Mouse (Mus musculus) stomach, embryonic 15.5 days (tissue): ENCODE measurements around the gene Alpk3. TPM values are rescaled to one million over a fixed set of nuclear protein-coding genes. Genes with fewer than 3 reads are reported as not detected.
A peak's percentile ranks its signal among the peaks of the same experiment; 100 is the strongest.

Experiments used
- ATAC-seq: fragments of 200-750 bp; cut with Nextera tagmentation; 2 replicates; pipeline ENCODE4 v1.8.0; 2017; ENCODE audit warnings: low read depth, moderate number of reproducible peaks, moderate TSS enrichment; ENCODE audit not compliant: insufficient read depth, low FRiP score
- H3K27ac ChIP-seq: fragments of 300-500 bp; sonication (generic); 2 replicates; pipeline ENCODE4 v1.5.1; 2015; ENCODE audit warnings: mild to moderate bottlenecking, inconsistent platforms
- H3K27me3 ChIP-seq: fragments of 300-500 bp; sonication (generic); replicated peaks from 2 replicates; pipeline ENCODE4 v1.6.1; 2015; ENCODE audit warnings: inconsistent platforms
- H3K36me3 ChIP-seq: fragments of 300-500 bp; sonication (generic); 2 replicates; pipeline ENCODE4 v1.6.1; 2015; ENCODE audit warnings: inconsistent platforms
- H3K4me1 ChIP-seq: fragments of 300-500 bp; sonication (generic); 2 replicates; pipeline ENCODE4 v1.6.1; 2015; ENCODE audit warnings: inconsistent platforms
- H3K4me2 ChIP-seq: fragments of 300-500 bp; sonication (generic); 2 replicates; pipeline ENCODE4 v1.6.1; 2015; ENCODE audit warnings: mild to moderate bottlenecking, inconsistent platforms
- H3K4me3 ChIP-seq: fragments of 300-500 bp; sonication (generic); replicated peaks from 2 replicates; pipeline ENCODE4 v1.5.1; 2015; ENCODE audit warnings: inconsistent platforms
- H3K9ac ChIP-seq: fragments of 300-500 bp; sonication (generic); 2 replicates; pipeline ENCODE4 v1.6.1; 2015; ENCODE audit warnings: inconsistent platforms
- H3K9me3 ChIP-seq: fragments of 300-500 bp; sonication (generic); 2 replicates; pipeline ENCODE4 v1.6.1; 2016; ENCODE audit warnings: inconsistent platforms
- WGBS: fragments of 180-500 bp; shearing (Covaris S2); methylation state at CpG from one replicate; pipeline ENCODE4 v1.1.7; 2015; 5-methylcytosine and 5-hydroxymethylcytosine counted together
- polyA plus RNA-seq: library from polyadenylated mRNA; unstranded; fragments of >200 nt; fragmentation: Nextera tagmentation; extraction: Ambion mirVana; gene quantifications from 2 replicates; pipeline ENCODE4 v1.2.1, GENCODE M21; 2015

The Alpk3 gene
- polyA plus RNA-seq, 1 experiment from 2014 or later, result 0.64 TPM

GRCm38 (mm10) chr7:81075299-81075698, 17.9 kb downstream of the Alpk3 start:
- Histone ChIP-seq H3K27ac (peak overlapping the region; percentile 69; the same call in 1 of the 2 replicates), H3K27me3 (no peaks in the 10 kb centered on the region), H3K9ac (no peak overlapping the region), H3K4me2 (no peak overlapping the region), H3K4me1 (peaks cover 19% of the 10 kb centered on the region), H3K4me3 (no peak overlapping the region), H3K9me3 (no peaks in the 10 kb centered on the region), H3K36me3 (no peaks in the 10 kb centered on the region)
- WGBS, result 30% methylated on average over 7 of the region's 7 CpGs
- ATAC-seq, result peak; percentile 24; the same call in 1 of the 2 replicates

DNA sequence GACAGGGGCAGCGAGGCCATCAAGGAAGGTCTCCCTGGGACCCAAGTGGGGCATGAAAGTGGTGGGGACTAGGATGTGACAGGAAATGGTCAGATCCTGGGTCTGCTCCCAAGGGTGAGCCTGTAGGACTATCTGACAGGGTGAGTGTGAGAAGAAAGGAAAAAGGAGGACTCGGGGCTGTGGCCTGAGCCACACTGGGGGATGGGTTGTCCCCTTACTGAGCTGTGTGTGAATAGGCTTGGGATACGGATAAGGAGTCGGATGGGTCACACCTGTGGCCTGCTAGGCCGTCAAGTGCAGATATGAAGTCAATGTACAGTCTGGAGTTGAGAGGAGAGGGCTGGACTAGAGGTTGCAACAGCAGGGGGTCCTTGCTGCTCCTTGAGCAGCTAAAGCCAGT, 18.3 kb downstream of the Alpk3 start:
- Histone ChIP-seq H3K27ac (peak overlapping the region; percentile 69; the same call in 1 of the 2 replicates), H3K9ac (no peak overlapping the region)
- 69% methylated on average over 5 of the region's 5 CpGs for WGBS

GRCm38 (mm10) chr7:81077009-81077408, 19.6 kb downstream of the Alpk3 start:
- no peak for ATAC-seq
- 66% methylated on average over 6 of the region's 6 CpGs for WGBS
- no peak overlapping the region for H3K4me2 ChIP-seq

More for the DNA sequence above, 18.3 kb downstream of the Alpk3 start:
- Histone ChIP-seq H3K36me3 (no peaks in the 10 kb centered on the region), H3K4me2 (no peak overlapping the region), H3K4me3 (no peak overlapping the region), H3K9me3 (no peaks in the 10 kb centered on the region), H3K4me1 (peaks cover 19% of the 10 kb centered on the region), H3K27me3 (no peaks in the 10 kb centered on the region)
- no peak for ATAC-seq

DNA sequence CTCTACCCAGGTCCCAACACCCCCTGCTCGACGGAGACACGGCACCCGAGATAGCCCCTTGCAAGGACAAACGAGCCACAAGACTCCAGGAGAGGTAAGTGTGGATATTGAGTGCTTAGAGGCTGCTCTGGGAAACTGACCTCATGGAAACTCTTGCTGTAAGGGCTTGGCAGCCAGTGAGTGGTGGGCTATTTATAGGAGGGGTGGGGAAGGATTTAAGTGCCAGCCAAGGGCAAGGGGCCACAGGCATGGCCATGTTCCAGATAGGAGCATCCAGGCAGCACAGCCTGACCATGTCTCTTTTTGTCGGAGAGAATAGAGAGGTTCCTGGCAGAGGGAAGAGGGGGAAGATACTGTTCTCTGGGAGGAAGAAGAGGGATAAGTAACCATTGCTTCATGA, 21.3 kb downstream of the Alpk3 start:
- H3K4me3 ChIP-seq, result no peak overlapping the region
- H3K4me1 ChIP-seq, result peaks cover 13% of the 10 kb centered on the region
- no peak for ATAC-seq
- H3K36me3 ChIP-seq, result no peaks in the 10 kb centered on the region
- no peak overlapping the region for H3K9ac ChIP-seq
- no peak overlapping the region for H3K4me2 ChIP-seq
- H3K9me3 ChIP-seq, result no peaks in the 10 kb centered on the region
- H3K27ac ChIP-seq, result no peak overlapping the region
- no peaks in the 10 kb centered on the region for H3K27me3 ChIP-seq
- 76% methylated on average over 6 of the region's 6 CpGs for WGBS

More at GRCm38 (mm10) chr7:81077009-81077408, 19.6 kb downstream of the Alpk3 start:
- Histone ChIP-seq H3K4me1 (peaks cover 19% of the 10 kb centered on the region), H3K4me3 (no peak overlapping the region), H3K27me3 (no peaks in the 10 kb centered on the region), H3K36me3 (no peaks in the 10 kb centered on the region), H3K27ac (no peak overlapping the region), H3K9me3 (no peaks in the 10 kb centered on the region), H3K9ac (no peak overlapping the region)

DNA sequence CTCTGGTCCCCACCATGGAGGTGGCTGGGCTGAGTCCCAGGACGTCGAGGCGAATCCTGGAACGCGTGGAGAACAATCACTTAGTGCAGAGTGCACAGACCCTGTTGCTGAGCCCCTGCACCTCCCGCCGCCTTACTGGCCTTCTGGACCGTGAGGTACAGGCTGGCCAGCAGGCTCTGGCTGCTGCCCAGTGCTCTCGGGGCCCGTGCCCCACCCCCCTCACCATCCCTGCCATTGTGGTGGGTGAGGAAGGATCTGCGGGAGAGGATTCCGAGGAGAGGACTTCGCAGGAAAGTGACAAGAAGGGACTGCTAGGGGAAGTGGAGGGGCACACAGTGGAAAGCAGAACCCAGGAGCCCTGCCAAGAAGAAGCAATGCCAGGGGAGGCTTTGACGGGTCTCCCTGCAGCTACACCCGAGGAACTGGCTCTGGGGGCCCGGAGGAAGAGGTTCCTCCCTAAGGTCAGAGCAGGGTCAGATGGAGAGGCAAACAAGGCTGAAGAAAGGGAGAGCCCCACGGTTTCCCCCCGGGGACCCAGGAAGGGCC, 36.1 kb downstream of the Alpk3 start:
- Histone ChIP-seq H3K9me3 (no peaks in the 10 kb centered on the region), H3K4me1 (peaks cover 8% of the 10 kb centered on the region), H3K4me3 (no peak overlapping the region), H3K4me2 (no peak overlapping the region), H3K27me3 (no peaks in the 10 kb centered on the region), H3K9ac (no peak overlapping the region), H3K27ac (no peak overlapping the region), H3K36me3 (no peaks in the 10 kb centered on the region)
- 46% methylated on average over 18 of the region's 18 CpGs for WGBS
- no peak for ATAC-seq

- WGBS, result 61% methylated on average over 6 of the region's 6 CpGs
- H3K27me3 ChIP-seq, result no peaks in the 10 kb centered on the region
These were observed 36.8 kb downstream of the Alpk3 start for GRCm38 (mm10) chr7:81094104-81094757.

DNA sequence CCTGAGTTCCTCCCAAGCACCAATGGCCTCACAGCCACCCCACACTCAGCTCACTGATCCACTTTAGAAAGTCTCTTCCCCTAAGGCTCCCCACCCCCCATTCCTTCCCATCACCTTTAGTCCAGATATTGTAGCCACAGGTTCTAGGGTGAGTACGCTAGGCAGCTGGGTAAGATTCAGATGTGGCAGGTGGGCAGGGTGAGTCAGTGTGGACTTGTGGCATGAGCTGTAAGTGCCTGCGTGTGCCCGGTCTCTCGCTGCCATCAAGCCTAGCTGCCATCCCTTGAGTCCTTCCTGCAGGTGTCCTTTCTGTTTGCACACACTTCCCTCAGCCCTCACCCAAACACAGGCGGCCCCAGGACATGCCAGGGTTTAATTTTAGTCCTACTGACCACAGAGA, 42.9 kb downstream of the Alpk3 start:
- H3K4me1 ChIP-seq, result no peaks in the 10 kb centered on the region
- H3K9ac ChIP-seq, result no peak overlapping the region
- no peak overlapping the region for H3K4me3 ChIP-seq
- no peak for ATAC-seq
- WGBS, result 77% methylated on average over 5 of the region's 5 CpGs
- no peaks in the 10 kb centered on the region for H3K9me3 ChIP-seq
- H3K27me3 ChIP-seq, result no peaks in the 10 kb centered on the region
- H3K4me2 ChIP-seq, result no peak overlapping the region
- H3K27ac ChIP-seq, result no peak overlapping the region
- no peaks in the 10 kb centered on the region for H3K36me3 ChIP-seq

More at GRCm38 (mm10) chr7:81094104-81094757, 36.8 kb downstream of the Alpk3 start:
- H3K27ac ChIP-seq, result no peak overlapping the region
- H3K9me3 ChIP-seq, result no peaks in the 10 kb centered on the region
- H3K4me3 ChIP-seq, result no peak overlapping the region
- no peak overlapping the region for H3K4me2 ChIP-seq
- peak; percentile 80 for ATAC-seq
- no peaks in the 10 kb centered on the region for H3K36me3 ChIP-seq
- H3K9ac ChIP-seq, result no peak overlapping the region
- peaks cover 8% of the 10 kb centered on the region for H3K4me1 ChIP-seq

DNA sequence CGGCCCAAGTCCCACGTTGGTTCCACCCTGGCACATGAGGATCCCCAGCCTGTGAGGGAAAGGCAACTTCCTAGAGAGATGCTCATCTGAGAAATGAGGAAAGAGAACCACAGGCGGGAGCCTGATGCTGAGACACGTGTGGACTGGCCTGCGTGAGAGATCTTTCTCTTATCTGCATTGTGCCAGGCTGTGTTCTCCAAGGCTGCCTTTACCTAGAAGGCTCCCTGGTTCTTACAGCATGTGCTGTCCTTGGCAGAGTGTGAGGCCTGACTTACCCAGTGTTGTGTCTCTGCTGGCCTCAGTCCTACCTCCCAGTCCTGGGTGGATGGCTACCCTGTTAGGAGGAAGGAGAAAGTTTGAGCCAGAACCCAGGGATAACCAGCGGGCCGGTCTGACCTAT, 45.5 kb downstream of the Alpk3 start:
- no peaks in the 10 kb centered on the region for H3K4me1 ChIP-seq
- no peak overlapping the region for H3K27ac ChIP-seq
- H3K4me2 ChIP-seq, result no peak overlapping the region
- H3K9ac ChIP-seq, result no peak overlapping the region
- 87% methylated on average over 7 of the region's 7 CpGs for WGBS
- H3K9me3 ChIP-seq, result no peaks in the 10 kb centered on the region
- no peak overlapping the region for H3K4me3 ChIP-seq
- no peaks in the 10 kb centered on the region for H3K36me3 ChIP-seq
- H3K27me3 ChIP-seq, result no peaks in the 10 kb centered on the region
- no peak for ATAC-seq

DNA sequence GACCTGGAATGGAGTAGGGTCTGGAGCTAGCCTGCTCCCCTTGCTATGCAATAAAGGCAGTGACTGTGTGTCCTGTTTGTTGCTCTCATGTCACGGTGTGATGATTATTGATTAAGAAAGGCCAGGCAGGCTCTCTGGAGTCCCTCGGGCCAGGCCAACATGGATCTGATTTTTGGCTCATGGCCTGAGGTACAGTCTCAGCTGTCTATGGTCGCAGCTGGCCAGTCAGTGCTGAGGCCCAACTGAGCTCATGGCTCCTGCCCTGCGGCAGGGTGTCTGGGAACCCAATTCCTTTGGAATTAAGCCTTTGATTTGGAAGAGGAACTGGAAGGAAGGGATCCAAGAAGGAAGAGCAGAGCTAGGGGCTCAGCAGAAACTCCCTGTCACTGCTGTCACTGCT, 48.1 kb downstream of the Alpk3 start:
- Histone ChIP-seq H3K4me3 (no peak overlapping the region), H3K27me3 (no peaks in the 10 kb centered on the region), H3K9ac (no peak overlapping the region), H3K9me3 (no peaks in the 10 kb centered on the region), H3K36me3 (no peaks in the 10 kb centered on the region), H3K4me1 (no peaks in the 10 kb centered on the region), H3K4me2 (no peak overlapping the region), H3K27ac (no peak overlapping the region)
- WGBS, result 68% methylated on average over 4 of the region's 4 CpGs
- no peak for ATAC-seq

DNA sequence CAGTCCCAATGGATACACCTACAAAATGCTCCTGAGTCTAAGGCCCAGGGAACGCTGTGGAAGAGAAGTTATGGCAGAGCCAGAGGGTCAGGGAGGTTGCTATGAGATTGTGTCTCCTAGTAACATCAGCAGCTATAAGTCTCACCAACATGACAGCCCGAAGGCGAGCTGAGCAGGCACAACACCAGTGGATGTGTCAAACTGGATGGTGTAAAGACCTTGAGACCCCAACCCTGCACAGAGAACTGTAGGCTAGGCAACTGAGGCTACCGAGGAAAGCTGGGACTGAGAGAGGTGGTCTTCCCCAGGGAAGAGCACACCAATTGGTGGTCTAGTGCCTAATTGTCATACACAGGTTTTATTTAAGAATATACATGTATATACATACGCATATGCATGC, 50.8 kb downstream of the Alpk3 start:
- no peak overlapping the region for H3K4me2 ChIP-seq
- H3K9me3 ChIP-seq, result no peaks in the 10 kb centered on the region
- no peak overlapping the region for H3K4me3 ChIP-seq
- H3K36me3 ChIP-seq, result no peaks in the 10 kb centered on the region
- no peaks in the 10 kb centered on the region for H3K4me1 ChIP-seq
- H3K27ac ChIP-seq, result no peak overlapping the region
- WGBS, result 79% methylated on average over 5 of the region's 5 CpGs
- ATAC-seq, result no peak
- H3K9ac ChIP-seq, result no peak overlapping the region
- no peaks in the 10 kb centered on the region for H3K27me3 ChIP-seq

- H3K9ac ChIP-seq, result no peak overlapping the region
- H3K27ac ChIP-seq, result no peak overlapping the region
- H3K36me3 ChIP-seq, result no peaks in the 10 kb centered on the region
- H3K9me3 ChIP-seq, result no peaks in the 10 kb centered on the region
- H3K4me1 ChIP-seq, result no peaks in the 10 kb centered on the region
- no peak overlapping the region for H3K4me3 ChIP-seq
- H3K27me3 ChIP-seq, result no peaks in the 10 kb centered on the region
- 55% methylated on average over 9 of the region's 9 CpGs for WGBS
- peak; percentile 38; the same call in 1 of the 2 replicates for ATAC-seq
- H3K4me2 ChIP-seq, result no peak overlapping the region
These were observed 52.6 kb downstream of the Alpk3 start for GRCm38 (mm10) chr7:81109717-81110651.

GRCm38 (mm10) chr7:81110791-81111190, 53.4 kb downstream of the Alpk3 start:
- Histone ChIP-seq H3K9me3 (no peaks in the 10 kb centered on the region), H3K27ac (no peak overlapping the region), H3K9ac (no peak overlapping the region), H3K4me2 (no peak overlapping the region), H3K36me3 (no peaks in the 10 kb centered on the region), H3K4me1 (no peaks in the 10 kb centered on the region), H3K27me3 (no peaks in the 10 kb centered on the region), H3K4me3 (no peak overlapping the region)
- 75% methylated on average over 4 of the region's 4 CpGs for WGBS
- no peak for ATAC-seq
